ENCODE assay signal across 11 mouse cellular contexts in the genomic region with DNA sequence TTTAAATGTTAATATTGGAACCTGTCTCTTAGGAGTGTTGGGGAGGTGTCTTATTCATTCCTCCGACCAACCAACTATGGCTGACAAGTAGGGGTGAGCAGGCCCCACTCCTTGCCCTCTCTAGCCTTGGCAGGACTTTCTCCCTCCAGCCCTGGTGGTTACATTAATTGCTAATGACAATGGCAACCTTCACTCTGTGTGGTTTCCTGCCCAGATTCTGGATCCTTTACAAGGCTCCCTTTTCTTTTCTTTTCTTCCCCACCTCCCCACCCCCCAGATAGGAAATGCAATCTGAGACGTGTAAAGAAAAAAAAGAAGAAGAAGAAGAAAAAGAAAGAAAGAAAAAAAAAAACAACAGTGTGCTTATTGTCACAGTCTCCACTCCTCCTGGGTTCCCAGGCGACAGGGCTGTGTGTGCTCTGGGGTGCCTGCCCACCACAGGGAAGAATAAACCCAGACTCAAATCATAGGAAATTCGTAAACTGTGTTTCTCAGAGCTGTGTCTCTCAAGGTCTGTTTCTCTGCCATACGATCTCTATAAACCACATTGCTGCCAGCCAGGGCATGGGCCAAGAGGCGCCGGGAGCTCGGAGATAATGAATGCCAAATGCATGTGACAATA.
DNase-seq lines count a peak whose midpoint lies in the region; ATAC-seq lines count a peak whose summit lies in the region.
"Had no signal": no experiment of that assay in that cellular context is flagged by ENCODE, and none has a peak within 500 bp of the region (broad histone marks: within the 10 kb centered on the region; RNA-seq: fewer than 3 reads in every experiment).

No protein-coding gene starts in this region.

- H3K4me3 ChIP-seq in hindbrain, embryonic 10.5 days, result no peak overlapping the region
- no peak overlapping the region for H3K4me3 ChIP-seq in hindbrain, embryonic 11.5 days (ENCODE audit: low read depth, low read length)
- H3K4me3 ChIP-seq in embryonic facial prominence, embryonic 11.5 days (ENCODE audit: low read depth, low read length), result no peak overlapping the region
- H3K4me3 ChIP-seq in embryonic facial prominence, embryonic 15.5 days (replicated peaks), result no peak overlapping the region
- H3K4me3 ChIP-seq in limb, embryonic 12.5 days (replicated peaks), result no peak overlapping the region

- no peak overlapping the region for H3K9ac ChIP-seq in hindbrain, embryonic 11.5 days (ENCODE audit: low read depth, low read length)
- H3K9ac ChIP-seq in embryonic facial prominence, embryonic 11.5 days (replicated peaks; ENCODE audit: low read length), result no peak overlapping the region
- no peak overlapping the region for H3K9ac ChIP-seq in embryonic facial prominence, embryonic 15.5 days
- no peak overlapping the region for H3K9ac ChIP-seq in limb, embryonic 12.5 days (replicated peaks)

- no peak for ATAC-seq in hindbrain, embryonic 11.5 days (ENCODE audit: low FRiP score)
- peak; percentile 53 for ATAC-seq in embryonic facial prominence, embryonic 11.5 days (replicated peaks; ENCODE audit: insufficient number of reproducible peaks, low FRiP score, low TSS enrichment, low read depth)
- no peak for ATAC-seq in embryonic facial prominence, embryonic 15.5 days (ENCODE audit: insufficient number of reproducible peaks, low FRiP score, low TSS enrichment, low read depth)
- ATAC-seq in limb, embryonic 12.5 days (ENCODE audit: insufficient number of reproducible peaks, insufficient read depth, low FRiP score, low TSS enrichment, low read depth), result no peak
- no peak for ATAC-seq in activated CD4-positive, CD25-positive, alpha-beta regulatory T cell, adult 4 months
- ATAC-seq in cerebellum, adult (ENCODE audit: insufficient number of reproducible peaks, low FRiP score, low TSS enrichment), result no peak

- DNase-seq in hindbrain, embryonic 10.5 days (ENCODE audit: low spot score), result no peak
- DNase-seq in hindbrain, embryonic 11.5 days (ENCODE audit: low spot score), result no peak
- DNase-seq in embryonic facial prominence, embryonic 11.5 days (ENCODE audit: low spot score), result peak; percentile 39
- DNase-seq: cerebellum, postnatal 36 days; kidney, adult 2 months; liver; lung, postnatal 10 days had no signal

- H3K27me3 ChIP-seq in hindbrain, embryonic 10.5 days (ENCODE audit: insufficient read depth, poor library complexity, severe bottlenecking), result no peaks in the 10 kb centered on the region
- no peaks in the 10 kb centered on the region for H3K27me3 ChIP-seq in hindbrain, embryonic 11.5 days (ENCODE audit: control insufficient read depth, insufficient read depth, low read length)
- no peaks in the 10 kb centered on the region for H3K27me3 ChIP-seq in embryonic facial prominence, embryonic 11.5 days (ENCODE audit: control insufficient read depth, insufficient read depth, low read length)
- peaks cover 10% of the 10 kb centered on the region; the same call in 1 of the 2 replicates for H3K27me3 ChIP-seq in embryonic facial prominence, embryonic 15.5 days
- H3K27me3 ChIP-seq in limb, embryonic 12.5 days, result no peaks in the 10 kb centered on the region

- H3K27ac ChIP-seq in hindbrain, embryonic 10.5 days, result 0 out of 2 replicates have a peak overlapping the region, but pooled peaks have one; percentile 23
- no peak overlapping the region for H3K27ac ChIP-seq in hindbrain, embryonic 11.5 days (ENCODE audit: low read depth, low read length)
- H3K27ac ChIP-seq in embryonic facial prominence, embryonic 11.5 days (replicated peaks; ENCODE audit: low read depth, low read length), result no peak overlapping the region
- 0 out of 2 replicates have a peak overlapping the region, but pooled peaks have one; percentile 17 for H3K27ac ChIP-seq in embryonic facial prominence, embryonic 15.5 days (replicated peaks)
- peak overlapping the region; percentile 69 for H3K27ac ChIP-seq in limb, embryonic 12.5 days

- H3K4me2 ChIP-seq in hindbrain, embryonic 11.5 days (replicated peaks; ENCODE audit: low read depth, low read length), result no peak overlapping the region
- no peak overlapping the region for H3K4me2 ChIP-seq in embryonic facial prominence, embryonic 11.5 days (ENCODE audit: low read depth, low read length)
- no peak overlapping the region for H3K4me2 ChIP-seq in embryonic facial prominence, embryonic 15.5 days (replicated peaks)
- H3K4me2 ChIP-seq in limb, embryonic 12.5 days, result no peak overlapping the region

- H3K36me3 ChIP-seq in hindbrain, embryonic 10.5 days, result no peaks in the 10 kb centered on the region
- no peaks in the 10 kb centered on the region for H3K36me3 ChIP-seq in hindbrain, embryonic 11.5 days (ENCODE audit: control insufficient read depth, insufficient read depth, low read length)
- H3K36me3 ChIP-seq in embryonic facial prominence, embryonic 11.5 days (replicated peaks; ENCODE audit: control insufficient read depth, insufficient read depth, low read depth, low read length), result no peaks in the 10 kb centered on the region
- H3K36me3 ChIP-seq in embryonic facial prominence, embryonic 15.5 days, result no peaks in the 10 kb centered on the region
- no peaks in the 10 kb centered on the region for H3K36me3 ChIP-seq in limb, embryonic 12.5 days

- WGBS in hindbrain, embryonic 10.5 days, result 42% methylated on average over 8 of the region's 8 CpGs
- whole genome bisulfite sequencing in hindbrain, embryonic 11.5 days, result 38% methylated on average over 8 of the region's 8 CpGs
- WGBS in embryonic facial prominence, embryonic 11.5 days, result 14% methylated on average over 8 of the region's 8 CpGs
- 28% methylated on average over 8 of the region's 8 CpGs for WGBS in embryonic facial prominence, embryonic 15.5 days
- WGBS in limb, embryonic 12.5 days, result 24% methylated on average over 8 of the region's 8 CpGs

- no peaks in the 10 kb centered on the region for H3K9me3 ChIP-seq in hindbrain, embryonic 10.5 days
- H3K9me3 ChIP-seq in hindbrain, embryonic 11.5 days (ENCODE audit: control insufficient read depth, low read length), result no peaks in the 10 kb centered on the region
- H3K9me3 ChIP-seq in embryonic facial prominence, embryonic 11.5 days (replicated peaks; ENCODE audit: control insufficient read depth, low read length), result no peaks in the 10 kb centered on the region
- no peaks in the 10 kb centered on the region for H3K9me3 ChIP-seq in embryonic facial prominence, embryonic 15.5 days (replicated peaks)
- H3K9me3 ChIP-seq in limb, embryonic 12.5 days, result no peaks in the 10 kb centered on the region

- H3K4me1 ChIP-seq in hindbrain, embryonic 10.5 days (replicated peaks), result peaks cover 22% of the 10 kb centered on the region
- H3K4me1 ChIP-seq in hindbrain, embryonic 11.5 days (replicated peaks; ENCODE audit: control insufficient read depth, insufficient read depth, low read length), result no peaks in the 10 kb centered on the region
- no peaks in the 10 kb centered on the region for H3K4me1 ChIP-seq in embryonic facial prominence, embryonic 11.5 days (ENCODE audit: control insufficient read depth, insufficient read depth, low read length)
- peaks cover 23% of the 10 kb centered on the region for H3K4me1 ChIP-seq in embryonic facial prominence, embryonic 15.5 days
- H3K4me1 ChIP-seq in limb, embryonic 12.5 days (replicated peaks), result peaks cover 28% of the 10 kb centered on the region

Comparison
In these comparisons a context has a peak if more than half of its experiments do, and no peak if none do; other contexts are left out.
1. H3K27ac ChIP-seq: peak in hindbrain, embryonic 10.5 days (single experiment), embryonic facial prominence, embryonic 15.5 days (single experiment) and limb, embryonic 12.5 days (single experiment); none in hindbrain, embryonic 11.5 days (single experiment) and embryonic facial prominence, embryonic 11.5 days (single experiment).